Mouse (Mus musculus): ENCODE data around the gene Ing1. TPM values are rescaled to one million over a fixed set of nuclear protein-coding genes. Genes with fewer than 3 reads are reported as not detected.

Gene Ing1
- 5.8 and 9.5 TPM in 2 replicates for total RNA-seq (2014; rRNA removed)
- polyA plus RNA-seq (2012; rRNA removed): 5.5 and 6.5 TPM in 2 replicates

DNA sequence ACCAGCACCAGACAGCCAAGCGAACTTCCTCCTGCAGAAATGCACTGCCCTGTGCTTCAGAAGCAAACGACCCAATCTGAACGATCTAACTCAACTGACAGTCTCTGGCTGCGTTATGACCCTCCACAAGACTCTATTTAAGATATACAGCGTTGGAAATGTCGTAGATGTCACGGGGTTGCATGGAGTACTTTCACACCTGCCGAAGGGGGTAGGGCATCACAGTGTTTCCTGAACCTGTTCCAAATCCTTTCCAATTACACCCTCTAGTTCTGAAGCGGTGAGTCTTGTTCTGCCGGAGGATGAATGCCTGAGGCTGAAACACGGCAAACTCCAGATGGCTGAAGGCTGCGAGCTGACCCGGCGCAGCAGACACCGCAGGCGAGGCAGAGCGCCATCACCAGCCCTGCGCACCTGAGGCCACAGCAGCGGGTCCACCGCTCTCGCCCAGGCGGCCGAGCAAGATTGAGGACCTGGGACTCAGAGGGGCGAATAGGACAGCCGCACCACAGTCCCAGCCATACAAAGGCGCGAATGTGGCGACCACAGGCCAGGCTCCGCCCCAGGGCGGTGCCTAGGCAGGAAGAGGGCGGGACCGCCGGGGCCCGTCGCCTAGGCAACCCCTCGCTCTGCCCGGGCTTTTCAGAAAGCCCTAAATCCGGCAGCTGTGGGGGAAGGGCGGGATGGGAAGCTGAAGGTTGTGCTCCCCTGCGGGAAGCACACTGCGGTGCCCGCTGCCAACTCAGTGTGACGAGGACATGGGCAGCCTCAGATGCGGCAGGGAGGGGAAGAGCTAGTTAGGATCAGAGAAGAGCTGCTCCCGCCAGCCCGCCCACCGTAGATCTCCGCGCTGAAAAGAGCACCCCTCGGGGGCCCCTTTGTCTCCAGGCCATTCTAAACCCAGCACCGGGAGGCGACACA lies at the start of gene Ing1:
TSS of gene Ing1 (plus strand) at position 773 of the 921 bp plus-strand sequence.
- Histone ChIP-seq H3K36me3 (ENCODE audit: control insufficient read depth, insufficient read depth, low read length) (no peaks in the 10 kb centered on the region), H3K9ac (ENCODE audit: low read depth, low read length) (peak within 1 kb of the TSS; percentile 94), H3K4me1 (ENCODE audit: control insufficient read depth, insufficient read depth, low read length) (peaks cover 10% of the 10 kb centered on the region; the same call in 1 of the 2 replicates), H3K79me2 (ENCODE audit: control insufficient read depth, insufficient read depth, low read length) (peaks cover 4% of the 10 kb centered on the region; the same call in 1 of the 2 replicates), H3K27ac (replicated peaks; ENCODE audit: insufficient read depth, low read depth, low read length) (peak within 1 kb of the TSS; percentile 91), H3K27me3 (ENCODE audit: control insufficient read depth, insufficient read depth, low read length) (no peaks in the 10 kb centered on the region), H3K4me3 (ENCODE audit: insufficient read depth, low read depth, low read length) (peak within 1 kb of the TSS; percentile 89)
- peak; percentile 80 for DNase-seq (ENCODE audit: extremely low read depth, low read depth, low spot score)
- 1% methylated on average over 52 of the region's 52 CpGs for WGBS
- TF ChIP-seq CTCF (IDR thresholded peaks at IDR 0.05; ENCODE audit: low read depth, low read length): no peak
- peak; percentile 77 for TF ChIP-seq POLR2A (IDR thresholded peaks at IDR 0.05; ENCODE audit: extremely low read depth, insufficient read depth, low read length)

DNA sequence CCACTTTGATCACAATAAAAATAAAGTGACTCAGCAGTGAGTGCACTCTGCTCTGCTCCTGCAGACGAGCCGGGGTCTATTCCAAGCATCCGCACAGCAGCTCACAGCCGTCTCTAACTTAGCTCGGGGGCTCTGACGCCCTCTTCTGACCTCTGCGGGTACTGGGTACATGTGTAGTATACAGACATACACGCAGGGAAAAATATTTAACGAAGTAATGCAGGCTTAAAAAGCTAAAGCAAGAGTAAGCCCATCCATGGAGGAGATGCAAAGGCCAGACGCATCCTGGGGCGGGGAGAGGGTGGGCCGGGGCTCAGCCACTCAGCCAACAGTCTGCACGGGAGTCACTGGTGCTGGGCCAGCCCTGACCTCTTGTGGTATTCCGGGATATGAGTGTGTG lies 49.3 kb upstream of the Ing1 start:
- Histone ChIP-seq H3K4me3 (ENCODE audit: insufficient read depth, low read depth, low read length) (no peak overlapping the region), H3K27ac (replicated peaks; ENCODE audit: insufficient read depth, low read depth, low read length) (no peak overlapping the region), H3K9ac (ENCODE audit: low read depth, low read length) (no peak overlapping the region), H3K79me2 (ENCODE audit: control insufficient read depth, insufficient read depth, low read length) (no peaks in the 10 kb centered on the region; the same call in 1 of the 2 replicates), H3K4me1 (ENCODE audit: control insufficient read depth, insufficient read depth, low read length) (no peaks in the 10 kb centered on the region), H3K36me3 (ENCODE audit: control insufficient read depth, insufficient read depth, low read length) (peaks cover 15% of the 10 kb centered on the region), H3K27me3 (ENCODE audit: control insufficient read depth, insufficient read depth, low read length) (no peaks in the 10 kb centered on the region)
- DNase-seq (ENCODE audit: extremely low read depth, low read depth, low spot score): no peak
- no peak for TF ChIP-seq POLR2A (IDR thresholded peaks at IDR 0.05; ENCODE audit: extremely low read depth, insufficient read depth, low read length)
- no peak for TF ChIP-seq CTCF (IDR thresholded peaks at IDR 0.05; ENCODE audit: low read depth, low read length)
- WGBS: 89% methylated on average over 14 of the region's 14 CpGs

DNA sequence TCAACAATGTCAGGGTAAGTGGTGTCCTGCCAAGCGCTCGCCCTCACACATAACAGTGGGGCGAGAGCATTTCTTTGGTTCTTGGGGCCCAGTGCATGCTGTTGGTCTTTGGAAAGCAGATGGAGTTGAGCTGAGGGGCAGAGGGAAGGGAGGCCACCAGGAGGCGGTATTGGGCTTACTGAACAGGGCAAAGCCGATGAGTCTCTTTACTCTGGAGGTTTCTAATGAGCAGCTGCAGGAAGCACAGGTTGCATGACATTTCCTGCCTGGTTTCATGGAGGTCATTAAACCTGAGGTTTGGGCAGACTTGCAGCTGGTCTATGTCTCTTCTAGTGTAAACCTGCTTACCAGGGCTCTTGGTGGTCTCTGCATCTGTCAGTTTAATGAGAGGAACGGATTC lies 48.6 kb upstream of the Ing1 start:
- Histone ChIP-seq H3K36me3 (ENCODE audit: control insufficient read depth, insufficient read depth, low read length) (peaks cover 17% of the 10 kb centered on the region), H3K9ac (ENCODE audit: low read depth, low read length) (no peak overlapping the region), H3K27ac (replicated peaks; ENCODE audit: insufficient read depth, low read depth, low read length) (no peak overlapping the region), H3K27me3 (ENCODE audit: control insufficient read depth, insufficient read depth, low read length) (no peaks in the 10 kb centered on the region), H3K79me2 (ENCODE audit: control insufficient read depth, insufficient read depth, low read length) (no peaks in the 10 kb centered on the region), H3K4me1 (ENCODE audit: control insufficient read depth, insufficient read depth, low read length) (no peaks in the 10 kb centered on the region), H3K4me3 (ENCODE audit: insufficient read depth, low read depth, low read length) (no peak overlapping the region)
- DNase-seq (ENCODE audit: extremely low read depth, low read depth, low spot score): no peak
- WGBS: 86% methylated on average over 6 of the region's 6 CpGs
- TF ChIP-seq CTCF (IDR thresholded peaks at IDR 0.05; ENCODE audit: low read depth, low read length) (peak; percentile 70), POLR2A (IDR thresholded peaks at IDR 0.05; ENCODE audit: extremely low read depth, insufficient read depth, low read length) (no peak)

DNA sequence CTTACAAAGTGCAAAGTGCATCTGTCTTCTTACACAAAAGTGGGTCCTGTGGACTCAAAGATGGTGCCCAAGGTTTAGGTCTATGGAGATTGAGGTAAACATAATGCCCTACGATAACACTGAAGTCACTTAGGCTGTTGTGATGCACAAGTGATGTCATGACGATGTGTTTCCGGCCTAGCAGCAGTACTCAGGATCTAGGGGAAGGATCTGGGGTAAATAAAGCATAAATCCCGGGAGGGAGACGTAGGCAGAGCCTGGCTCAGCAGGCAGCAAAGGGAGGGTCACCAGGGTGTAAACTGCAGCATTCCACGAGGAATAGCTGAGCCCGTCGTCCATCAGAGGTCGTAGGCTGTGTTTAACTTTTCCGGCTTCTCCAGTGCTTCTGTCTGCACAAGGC lies 46.5 kb upstream of the Ing1 start:
- Histone ChIP-seq H3K27ac (replicated peaks; ENCODE audit: insufficient read depth, low read depth, low read length) (no peak overlapping the region), H3K36me3 (ENCODE audit: control insufficient read depth, insufficient read depth, low read length) (peaks cover 15% of the 10 kb centered on the region), H3K27me3 (ENCODE audit: control insufficient read depth, insufficient read depth, low read length) (no peaks in the 10 kb centered on the region), H3K9ac (ENCODE audit: low read depth, low read length) (no peak overlapping the region), H3K4me3 (ENCODE audit: insufficient read depth, low read depth, low read length) (no peak overlapping the region), H3K79me2 (ENCODE audit: control insufficient read depth, insufficient read depth, low read length) (no peaks in the 10 kb centered on the region), H3K4me1 (ENCODE audit: control insufficient read depth, insufficient read depth, low read length) (no peaks in the 10 kb centered on the region)
- DNase-seq (ENCODE audit: extremely low read depth, low read depth, low spot score): no peak
- WGBS: 89% methylated on average over 10 of the region's 10 CpGs
- no peak for TF ChIP-seq CTCF (IDR thresholded peaks at IDR 0.05; ENCODE audit: low read depth, low read length)
- TF ChIP-seq POLR2A (IDR thresholded peaks at IDR 0.05; ENCODE audit: extremely low read depth, insufficient read depth, low read length): no peak

DNA sequence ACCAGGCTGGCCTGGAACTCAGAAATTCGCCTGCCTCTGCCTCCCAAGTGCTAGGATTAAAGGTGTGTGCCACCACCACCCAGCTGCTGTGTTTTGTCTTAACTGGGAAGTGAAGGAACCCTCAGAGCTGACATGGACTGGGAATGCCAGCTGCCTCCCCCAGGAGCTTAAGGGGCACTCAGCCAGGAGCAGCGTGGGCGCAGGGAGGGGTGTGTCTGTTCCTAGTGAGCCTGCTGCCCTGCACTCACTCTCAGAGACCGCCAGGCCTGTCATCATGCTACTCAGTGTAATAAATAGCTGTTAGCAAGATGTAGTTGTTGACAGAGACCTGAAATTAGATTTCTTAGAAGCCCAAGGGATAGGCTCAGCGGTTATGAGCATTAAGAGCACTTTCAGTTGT lies 44.4 kb upstream of the Ing1 start:
- Histone ChIP-seq H3K79me2 (ENCODE audit: control insufficient read depth, insufficient read depth, low read length) (no peaks in the 10 kb centered on the region), H3K4me1 (ENCODE audit: control insufficient read depth, insufficient read depth, low read length) (no peaks in the 10 kb centered on the region), H3K36me3 (ENCODE audit: control insufficient read depth, insufficient read depth, low read length) (peaks cover 12% of the 10 kb centered on the region; the same call in 1 of the 2 replicates), H3K27ac (replicated peaks; ENCODE audit: insufficient read depth, low read depth, low read length) (no peak overlapping the region), H3K9ac (ENCODE audit: low read depth, low read length) (no peak overlapping the region), H3K4me3 (ENCODE audit: insufficient read depth, low read depth, low read length) (no peak overlapping the region), H3K27me3 (ENCODE audit: control insufficient read depth, insufficient read depth, low read length) (no peaks in the 10 kb centered on the region)
- no peak for TF ChIP-seq POLR2A (IDR thresholded peaks at IDR 0.05; ENCODE audit: extremely low read depth, insufficient read depth, low read length)
- no peak for TF ChIP-seq CTCF (IDR thresholded peaks at IDR 0.05; ENCODE audit: low read depth, low read length)
- no peak for DNase-seq (ENCODE audit: extremely low read depth, low read depth, low spot score)
- WGBS: 97% methylated on average over 5 of the region's 5 CpGs

DNA sequence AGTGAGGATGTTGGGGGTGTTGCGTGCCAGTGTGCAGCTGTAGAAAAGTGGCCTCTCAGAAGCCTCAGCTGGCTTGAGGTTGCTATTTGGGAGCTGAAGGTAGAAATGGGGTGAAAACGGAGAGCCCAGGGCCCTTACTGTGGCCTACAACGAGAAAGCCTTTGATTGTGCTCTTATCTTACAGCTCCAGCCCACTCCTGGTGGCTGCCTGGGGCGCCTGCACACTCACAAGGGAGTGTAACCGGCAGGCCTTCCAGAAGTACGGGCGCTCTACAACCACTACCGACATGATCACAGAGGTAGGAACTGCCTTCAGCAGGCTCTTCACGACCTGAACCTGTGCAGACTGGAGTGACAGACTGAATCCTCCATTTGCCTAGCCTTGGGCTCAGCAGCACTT lies 42.7 kb upstream of the Ing1 start:
- 90% methylated on average over 9 of the region's 9 CpGs for WGBS
- Histone ChIP-seq H3K4me3 (ENCODE audit: insufficient read depth, low read depth, low read length) (no peak overlapping the region), H3K27ac (replicated peaks; ENCODE audit: insufficient read depth, low read depth, low read length) (no peak overlapping the region), H3K4me1 (ENCODE audit: control insufficient read depth, insufficient read depth, low read length) (no peaks in the 10 kb centered on the region), H3K79me2 (ENCODE audit: control insufficient read depth, insufficient read depth, low read length) (no peaks in the 10 kb centered on the region), H3K27me3 (ENCODE audit: control insufficient read depth, insufficient read depth, low read length) (no peaks in the 10 kb centered on the region), H3K36me3 (ENCODE audit: control insufficient read depth, insufficient read depth, low read length) (peaks cover 9% of the 10 kb centered on the region; the same call in 1 of the 2 replicates), H3K9ac (ENCODE audit: low read depth, low read length) (no peak overlapping the region)
- no peak for TF ChIP-seq CTCF (IDR thresholded peaks at IDR 0.05; ENCODE audit: low read depth, low read length)
- no peak for TF ChIP-seq POLR2A (IDR thresholded peaks at IDR 0.05; ENCODE audit: extremely low read depth, insufficient read depth, low read length)
- DNase-seq (ENCODE audit: extremely low read depth, low read depth, low spot score): no peak

All from liver, adult 2 months (tissue).